Mouse (Mus musculus): Measurements from ENCODE around the gene Gm4836. TPM values are rescaled to one million over a fixed set of nuclear protein-coding genes. Genes with fewer than 3 reads are reported as not detected.
"Not testable (repeated sequence)": the region's sequence is repeated elsewhere in the genome, so short reads cannot be mapped to it uniquely, and the experiment has no call there.

Gm4836 gene
- polyA plus RNA-seq (2015; fragmentation: Nextera tagmentation; extraction: Ambion mirVana) = not detected in 2 replicates

DNA sequence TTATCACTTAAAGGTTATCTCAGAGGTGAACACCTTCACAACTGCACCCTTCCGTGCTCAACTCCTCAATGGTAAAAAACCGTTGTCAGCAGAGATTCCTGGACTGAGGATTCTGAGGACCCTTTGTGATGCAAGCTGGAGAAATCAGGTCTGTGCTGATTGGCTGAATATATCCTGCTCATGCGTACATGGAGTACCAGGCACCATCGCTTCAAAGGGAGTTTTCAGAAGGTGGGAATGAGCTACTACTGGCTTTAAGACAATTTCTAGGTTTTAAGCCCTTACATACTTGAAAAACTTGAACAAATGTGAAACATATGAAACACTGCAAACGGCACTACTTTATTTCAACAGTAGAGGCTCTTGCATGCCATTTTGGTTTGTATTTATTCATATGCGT, at the start of gene Gm4836:
Gene Gm4836, minus strand, starts transcription at position 101 of the 400 bp plus-strand sequence.
- H3K4me2 ChIP-seq; H3K9ac ChIP-seq; H3K4me1 ChIP-seq; H3K36me3 ChIP-seq; ATAC-seq (ENCODE audit: borderline replicate concordance, extremely low read depth, low FRiP score, low TSS enrichment); H3K27me3 ChIP-seq; H3K4me3 ChIP-seq; H3K27ac ChIP-seq; H3K9me3 ChIP-seq: not testable (repeated sequence)
- WGBS = no CpG with 5 or more reads among the region's 6 CpGs

All from lung, embryonic 15.5 days (tissue).